ENCODE assay signal across 10 mouse cellular contexts in the genomic region with DNA sequence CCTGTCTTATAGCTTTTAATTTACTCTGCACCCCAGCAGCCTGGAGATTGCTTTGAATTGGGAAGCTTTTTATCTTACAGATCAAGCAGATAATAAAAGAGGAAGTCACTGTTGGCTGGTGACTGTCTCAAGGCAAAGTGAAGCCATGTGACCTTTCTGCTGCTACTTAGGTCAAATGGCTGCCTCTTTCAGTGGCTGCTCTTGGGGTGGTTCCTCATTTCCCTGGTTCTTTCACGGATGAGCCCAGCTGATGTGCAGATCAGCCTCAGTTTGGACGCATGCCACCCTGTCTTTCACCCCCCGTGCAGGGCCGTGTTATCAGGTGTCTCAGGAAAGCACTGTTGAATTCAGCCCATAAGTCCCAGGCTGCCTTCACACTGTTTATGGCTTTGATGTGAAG. TPM values are rescaled to one million over a fixed set of nuclear protein-coding genes. Genes with fewer than 3 reads are reported as not detected.
DNase-seq lines count a peak whose midpoint lies in the region; ATAC-seq and TF ChIP-seq lines count a peak whose summit lies in the region.
"Had no signal": no experiment of that assay in that cellular context is flagged by ENCODE, and none has a peak within 500 bp of the region (broad histone marks: within the 10 kb centered on the region; RNA-seq: fewer than 3 reads in every experiment).

No protein-coding gene starts in this region.

- H3K27me3 ChIP-seq in cerebellum, adult 2 months (ENCODE audit: control insufficient read depth, insufficient read depth, low read length), result no peaks in the 10 kb centered on the region

- no peak overlapping the region for H3K27ac ChIP-seq in cerebellum, adult 2 months (ENCODE audit: insufficient read depth, low read length)

- WGBS in cerebellum, adult 2 months, result 61% methylated on average over 4 of the region's 4 CpGs

- peak; percentile 94 for DNase-seq in 416B (ENCODE audit: low read depth)
- DNase-seq in CD4-positive, CD25-positive, alpha-beta regulatory T cell, adult 2 months (ENCODE audit: low read depth, low spot score), result peak; percentile 72
- DNase-seq in natural killer cell, adult 2 months (ENCODE audit: low spot score in 2 of 2), result peak; percentile 21 to 70
- DNase-seq in left cerebral cortex, postnatal 36 days (ENCODE audit: low spot score in 2 of 2), result no peak
- no peak for DNase-seq in yolk sac, embryonic 10.5 days (ENCODE audit: low spot score)
- DNase-seq in cerebellum, adult 2 months, result no peak
- DNase-seq: cerebellum, postnatal 10 days; heart, postnatal 36 days had no signal

- 0 out of 2 replicates have a peak, but pooled peaks have one; percentile 30 for ATAC-seq in erythroblast, adult 5-6 weeks (replicated peaks; ENCODE audit: low FRiP score, poor library complexity, severe bottlenecking)
- ATAC-seq in frontal cortex, adult (ENCODE audit: low TSS enrichment), result no peak

- intact Hi-C loops in left cerebral cortex, postnatal 36 days (cut with DNase I), result no loop called here

- H3K4me1 ChIP-seq in cerebellum, adult 2 months (ENCODE audit: control insufficient read depth, insufficient read depth, low read length), result no peaks in the 10 kb centered on the region

- H3K4me3 ChIP-seq in cerebellum, adult 2 months (replicated peaks; ENCODE audit: insufficient read depth, low read depth, low read length), result no peak overlapping the region

- no peak for TF ChIP-seq POLR2A in cerebellum, adult 2 months (IDR thresholded peaks at IDR 0.05; ENCODE audit: borderline replicate concordance, insufficient read depth, low read length)

- no peak for TF ChIP-seq CTCF in cerebellum, adult 2 months (IDR thresholded peaks at IDR 0.05; ENCODE audit: borderline replicate concordance, insufficient read depth, low read depth, low read length)

RNA-seq across cellular contexts. Expression of gene Parp11, which starts 25.4 kb away (rescaled TPM):
- total RNA-seq in erythroblast, adult 5-6 weeks (2015; ENCODE audit: low replicate concordance), result 4.0 and 15.0 TPM in 2 replicates
- total RNA-seq in erythroblast, adult 5-6 weeks (2017; ENCODE audit: low replicate concordance), result 24.2 and 25.0 TPM in 2 replicates
- 10 to 100 TPM; 33.4 to 41.0 TPM for total RNA-seq in left cerebral cortex, postnatal 36 days (2021)
- polyA plus RNA-seq in cerebellum, adult 2 months (2012; rRNA removed), result 21.5 and 23.6 TPM in 2 replicates

Comparison
In these comparisons a context has a peak if more than half of its experiments do, and no peak if none do; other contexts are left out.
1. DNase-seq: peak in 416B (single experiment), CD4-positive, CD25-positive, alpha-beta regulatory T cell, adult 2 months (single experiment) and natural killer cell, adult 2 months (2 of 2); none in left cerebral cortex, postnatal 36 days (0 of 2), yolk sac, embryonic 10.5 days (single experiment) and cerebellum, adult 2 months (0 of 2).